Mouse (Mus musculus) midbrain, embryonic 14.5 days (tissue): ENCODE measurements at regions not wholly inside any gene's neighbourhood (a gene's known extent, or its start where the extent isn't known, plus 50 kb on each side); places are given as distances from the start of the nearest gene placed in this dataset.
A peak's percentile ranks its signal among the peaks of the same experiment; 100 is the strongest.
"Not testable (repeated sequence)": the region's sequence is repeated elsewhere in the genome, so short reads cannot be mapped to it uniquely, and the experiment has no call there.

Source experiments
- ATAC-seq: fragments of 200-750 bp; cut with Nextera tagmentation; 2 replicates; pipeline ENCODE4 v1.8.0; 2017; ENCODE audit warnings: moderate number of reproducible peaks, moderate library complexity; ENCODE audit not compliant: low FRiP score, low TSS enrichment
- DNase-seq: peaks from one replicate; pipeline ENCODE4 v3.0.0-alpha.2; 2015
- H3K27ac ChIP-seq: fragments of 300-500 bp; sonication (generic); replicated peaks from 2 replicates; pipeline ENCODE4 v1.5.1; 2014; ENCODE audit warnings: mild to moderate bottlenecking, low read depth, low read length, moderate library complexity
- H3K27me3 ChIP-seq: fragments of 300-500 bp; sonication (generic); 2 replicates; pipeline ENCODE4 v1.6.1; 2014; ENCODE audit warnings: low read length, control low read depth, mixed read lengths; ENCODE audit not compliant: control insufficient read depth, insufficient read depth
- H3K36me3 ChIP-seq: fragments of 300-500 bp; sonication (generic); 2 replicates; pipeline ENCODE4 v1.6.1; 2014; ENCODE audit warnings: low read length, control low read depth; ENCODE audit not compliant: control insufficient read depth, insufficient read depth
- H3K4me1 ChIP-seq: fragments of 300-500 bp; sonication (generic); 2 replicates; pipeline ENCODE4 v1.6.1; 2014; ENCODE audit warnings: mild to moderate bottlenecking, antibody characterized with exemption, low read length, control low read depth; ENCODE audit not compliant: control insufficient read depth, insufficient read depth
- H3K4me2 ChIP-seq: fragments of 300-500 bp; sonication (generic); 2 replicates; pipeline ENCODE4 v1.6.1; 2014; ENCODE audit warnings: mild to moderate bottlenecking, low read length, moderate library complexity
- H3K4me3 ChIP-seq: fragments of 300-500 bp; sonication (generic); replicated peaks from 2 replicates; pipeline ENCODE4 v1.5.1; 2014; ENCODE audit warnings: low read depth, low read length
- H3K9ac ChIP-seq: fragments of 300-500 bp; sonication (generic); replicated peaks from 2 replicates; pipeline ENCODE4 v1.6.1; 2014; ENCODE audit warnings: mild to moderate bottlenecking, low read length, moderate library complexity
- H3K9me3 ChIP-seq: fragments of 300-500 bp; sonication (generic); 2 replicates; pipeline ENCODE4 v1.6.1; 2016; ENCODE audit warnings: low read length, control low read depth, mixed read lengths; ENCODE audit not compliant: control insufficient read depth
- WGBS: fragments of 180-500 bp; shearing (Covaris S2); extraction: QIAGEN DNeasy Blood & Tissue Kit; methylation state at CpG from one replicate; pipeline ENCODE4 v1.1.7; 2014; 5-methylcytosine and 5-hydroxymethylcytosine counted together

GRCm38 (mm10) chr13:10983736-10984135 is 623.1 kb upstream of the Chrm3 start:
- ATAC-seq (no peak), DNase-seq (no peak)
- no peaks in the 10 kb centered on the region for H3K9me3 ChIP-seq
- no peaks in the 10 kb centered on the region for H3K27me3 ChIP-seq
- no peak overlapping the region for H3K27ac ChIP-seq
- no peaks in the 10 kb centered on the region for H3K36me3 ChIP-seq
- no peak overlapping the region for H3K4me3 ChIP-seq
- no peaks in the 10 kb centered on the region for H3K4me1 ChIP-seq
- no peak overlapping the region for H3K9ac ChIP-seq
- no peak overlapping the region for H3K4me2 ChIP-seq

GRCm38 (mm10) chr13:10982543-10982942 is 621.9 kb upstream of the Chrm3 start:
- H3K36me3 ChIP-seq = no peaks in the 10 kb centered on the region
- DNase-seq (peak; percentile 23), ATAC-seq (no peak)
- no peak overlapping the region for H3K9ac ChIP-seq
- no peak overlapping the region for H3K4me2 ChIP-seq
- no peaks in the 10 kb centered on the region for H3K4me1 ChIP-seq
- no peaks in the 10 kb centered on the region for H3K9me3 ChIP-seq
- WGBS = 58% methylated on average over 4 of the region's 4 CpGs
- no peak overlapping the region for H3K27ac ChIP-seq
- no peaks in the 10 kb centered on the region for H3K27me3 ChIP-seq
- H3K4me3 ChIP-seq = no peak overlapping the region

- WGBS = 85% methylated on average over 3 of the region's 3 CpGs
These were observed 611.3 kb upstream of the Chrm3 start for GRCm38 (mm10) chr13:10971932-10972331.

GRCm38 (mm10) chr13:10970721-10971120 is 610.1 kb upstream of the Chrm3 start:
- Histone ChIP-seq H3K27ac (no peak overlapping the region), H3K27me3 (no peaks in the 10 kb centered on the region), H3K4me1 (no peaks in the 10 kb centered on the region), H3K36me3 (no peaks in the 10 kb centered on the region), H3K9ac (no peak overlapping the region), H3K4me3 (no peak overlapping the region), H3K9me3 (no peaks in the 10 kb centered on the region), H3K4me2 (no peak overlapping the region)
- ATAC-seq (no peak), DNase-seq (no peak)
- WGBS = 94% methylated on average over 3 of the region's 3 CpGs

More at GRCm38 (mm10) chr13:10971932-10972331, 611.3 kb upstream of the Chrm3 start:
- DNase-seq = no peak
- Histone ChIP-seq H3K9ac (no peak overlapping the region), H3K36me3 (no peaks in the 10 kb centered on the region), H3K4me2 (no peak overlapping the region), H3K27me3 (no peaks in the 10 kb centered on the region), H3K4me1 (no peaks in the 10 kb centered on the region), H3K4me3 (no peak overlapping the region), H3K9me3 (no peaks in the 10 kb centered on the region), H3K27ac (no peak overlapping the region)
- no peak for ATAC-seq

GRCm38 (mm10) chr13:10952923-10953322 is 592.3 kb upstream of the Chrm3 start:
- no peaks in the 10 kb centered on the region for H3K36me3 ChIP-seq
- no peak for DNase-seq

GRCm38 (mm10) chr13:10950658-10951057 is 590.0 kb upstream of the Chrm3 start:
- not testable (repeated sequence) for H3K9me3 ChIP-seq, H3K9ac ChIP-seq, H3K27ac ChIP-seq, H3K36me3 ChIP-seq, H3K4me3 ChIP-seq, ATAC-seq, DNase-seq, H3K27me3 ChIP-seq, H3K4me2 ChIP-seq, H3K4me1 ChIP-seq
- 87% methylated on average over 9 of the region's 9 CpGs for WGBS

More at GRCm38 (mm10) chr13:10952923-10953322, 592.3 kb upstream of the Chrm3 start:
- Histone ChIP-seq H3K4me2 (no peak overlapping the region), H3K9me3 (no peaks in the 10 kb centered on the region), H3K4me1 (no peaks in the 10 kb centered on the region), H3K9ac (no peak overlapping the region), H3K27me3 (no peaks in the 10 kb centered on the region), H3K4me3 (no peak overlapping the region), H3K27ac (no peak overlapping the region)
- ATAC-seq = no peak
- WGBS = 95% methylated on average over 3 of the region's 3 CpGs

GRCm38 (mm10) chr13:10947398-10947797 is 586.8 kb upstream of the Chrm3 start:
- DNase-seq = no peak
- Histone ChIP-seq H3K4me1 (no peaks in the 10 kb centered on the region), H3K4me3 (no peak overlapping the region), H3K36me3 (no peaks in the 10 kb centered on the region), H3K9me3 (no peaks in the 10 kb centered on the region), H3K27ac (no peak overlapping the region), H3K27me3 (no peaks in the 10 kb centered on the region), H3K4me2 (no peak overlapping the region), H3K9ac (no peak overlapping the region)
- ATAC-seq = no peak
- WGBS = 70% methylated on average over 2 of the region's 2 CpGs

GRCm38 (mm10) chr13:10943877-10944276 is 583.2 kb upstream of the Chrm3 start:
- Histone ChIP-seq H3K9ac (no peak overlapping the region), H3K27ac (no peak overlapping the region), H3K36me3 (no peaks in the 10 kb centered on the region), H3K9me3 (no peaks in the 10 kb centered on the region), H3K4me2 (no peak overlapping the region), H3K4me3 (no peak overlapping the region), H3K27me3 (no peaks in the 10 kb centered on the region), H3K4me1 (no peaks in the 10 kb centered on the region)
- no peak for DNase-seq
- ATAC-seq = no peak
- 77% methylated on average over 4 of the region's 4 CpGs for WGBS

- no peaks in the 10 kb centered on the region for H3K27me3 ChIP-seq
- H3K27ac ChIP-seq = no peak overlapping the region
- 48% methylated on average over 4 of the region's 4 CpGs for WGBS
- H3K9me3 ChIP-seq = no peaks in the 10 kb centered on the region
- no peaks in the 10 kb centered on the region for H3K36me3 ChIP-seq
- no peak for ATAC-seq
- no peak overlapping the region for H3K4me3 ChIP-seq
- peak; percentile 47 for DNase-seq
- no peak overlapping the region for H3K9ac ChIP-seq
- no peaks in the 10 kb centered on the region for H3K4me1 ChIP-seq
- H3K4me2 ChIP-seq = no peak overlapping the region
These were observed 581.5 kb upstream of the Chrm3 start for GRCm38 (mm10) chr13:10942031-10942655.
